Mouse (Mus musculus) liver, postnatal 0 days (tissue): Measurements from ENCODE around the gene Zfp811.

ENCODE experiments used
- CTCF ChIP-seq: sonication (generic); IDR thresholded peaks from 2 replicates; pipeline ENCODE4 v1.5.1; 2016; ENCODE audit warnings: antibody characterized with exemption, low read depth
- EP300 ChIP-seq: IDR thresholded peaks from 2 replicates; pipeline ENCODE4 v1.6.1; 2016; ENCODE audit warnings: antibody characterized with exemption, low read depth, mild to moderate bottlenecking

GRCm38 (mm10) chr17:32771213-32771612, 38.5 kb downstream of the Zfp811 start:
- TF ChIP-seq CTCF, result peak; percentile 52
- TF ChIP-seq EP300, result no peak
